Mouse (Mus musculus) heart, postnatal 0 days (tissue): ENCODE results near the gene Fam102a.

Experiments used
- CTCF ChIP-seq: IDR thresholded peaks from 2 replicates; pipeline ENCODE4 v1.5.1; 2016; ENCODE audit warnings: antibody characterized with exemption, control low read depth, low read depth
- EP300 ChIP-seq: IDR thresholded peaks from 2 replicates; pipeline ENCODE4 v1.6.1; 2016; ENCODE audit warnings: antibody characterized with exemption, low read depth

DNA sequence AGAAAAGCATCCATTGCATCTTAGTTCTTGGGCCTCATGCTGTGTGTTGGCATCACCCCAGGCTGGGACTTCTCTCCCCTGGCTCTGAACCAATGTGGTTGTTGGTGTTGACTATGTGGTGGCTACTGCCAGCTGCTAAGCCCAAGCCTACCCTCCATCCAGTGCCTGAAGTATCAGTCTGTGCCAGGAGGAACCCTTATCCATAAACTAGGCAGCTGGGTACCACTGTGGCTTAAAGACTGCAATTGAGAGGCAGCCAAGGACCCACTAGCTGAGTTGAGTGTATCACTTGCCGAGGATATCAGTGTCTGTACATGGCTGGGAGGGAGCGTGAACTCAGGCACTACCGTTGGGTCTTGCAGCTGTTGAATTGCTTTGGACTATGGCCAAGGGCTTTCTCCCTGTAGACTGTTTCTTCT, 7.9 kb downstream of the Fam102a start:
- TF ChIP-seq CTCF (no peak), EP300 (no peak)
